Mouse (Mus musculus): ENCODE results near the gene Rs1.

DNA sequence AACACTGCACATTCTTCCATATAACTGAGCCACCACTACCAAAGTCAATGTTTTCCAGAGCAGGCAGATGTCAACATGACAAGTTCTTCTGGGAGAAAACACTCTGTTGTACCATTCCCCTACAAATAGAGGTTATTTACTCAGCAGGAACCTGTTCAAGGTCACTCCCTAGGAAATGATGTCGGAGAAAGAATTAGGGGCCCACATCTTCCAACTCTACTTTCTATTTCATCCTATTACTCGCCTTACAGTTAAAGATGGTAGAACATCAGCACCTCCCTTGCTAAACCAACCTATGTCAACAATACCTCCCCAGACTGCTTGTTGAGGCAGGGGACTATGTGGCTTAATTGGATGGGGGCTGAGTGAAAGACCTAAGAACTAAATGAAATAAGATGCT lies at the start of gene Rs1:
- TF ChIP-seq CTCF (IDR thresholded peaks at IDR 0.05) (no peak), POLR2A (IDR thresholded peaks at IDR 0.05; ENCODE audit: insufficient read depth, low read depth, low read length) (no peak)

Data from heart, adult 2 months (tissue).